Mouse (Mus musculus) forebrain, embryonic 10.5 days (tissue): ENCODE measurements at regions not wholly inside any gene's neighbourhood (a gene's known extent, or its start where the extent isn't known, plus 50 kb on each side); places are given as distances from the start of the nearest gene placed in this dataset.

Source experiments
- DNase-seq: peaks from one replicate; pipeline ENCODE4 v3.0.0-alpha.2; 2017; ENCODE audit warnings: low spot score; ENCODE audit errors: extremely low spot score
- H3K27ac ChIP-seq: fragments of 300-500 bp; sonication (generic); 2 replicates; pipeline ENCODE4 v1.5.1; 2016; ENCODE audit warnings: mild to moderate bottlenecking
- H3K27me3 ChIP-seq: fragments of 300-500 bp; sonication (generic); 2 replicates; pipeline ENCODE4 v1.6.1; 2016; ENCODE audit warnings: mild to moderate bottlenecking; ENCODE audit not compliant: poor library complexity, severe bottlenecking
- H3K36me3 ChIP-seq: fragments of 300-500 bp; sonication (generic); replicated peaks from 2 replicates; pipeline ENCODE4 v1.6.1; 2016; ENCODE audit warnings: mild to moderate bottlenecking, moderate library complexity
- H3K4me1 ChIP-seq: fragments of 300-500 bp; sonication (generic); 2 replicates; pipeline ENCODE4 v1.6.1; 2016
- H3K4me3 ChIP-seq: fragments of 300-500 bp; sonication (generic); 2 replicates; pipeline ENCODE4 v1.5.1; 2016; ENCODE audit warnings: mild to moderate bottlenecking, moderate library complexity
- H3K9me3 ChIP-seq: fragments of 300-500 bp; sonication (generic); 2 replicates; pipeline ENCODE4 v1.6.1; 2016; ENCODE audit warnings: mild to moderate bottlenecking, moderate library complexity
- WGBS: fragments of 180-500 bp; shearing (Covaris S2); methylation state at CpG from one replicate; pipeline ENCODE4 v1.1.7; 2016; 5-methylcytosine and 5-hydroxymethylcytosine counted together

- H3K4me3 ChIP-seq: no peak overlapping the region
- WGBS: 91% methylated on average over 14 of the region's 14 CpGs
- no peaks in the 10 kb centered on the region for H3K36me3 ChIP-seq
- no peaks in the 10 kb centered on the region for H3K27me3 ChIP-seq
- no peak for DNase-seq
- H3K9me3 ChIP-seq: no peaks in the 10 kb centered on the region
- no peak overlapping the region for H3K27ac ChIP-seq
- no peaks in the 10 kb centered on the region for H3K4me1 ChIP-seq
Measured at GRCm38 (mm10) chr8:112072205-112072604, 57.4 kb upstream of the Gm6793 start.

- no peaks in the 10 kb centered on the region for H3K4me1 ChIP-seq
- 91% methylated on average over 8 of the region's 8 CpGs for WGBS
Measured at GRCm38 (mm10) chr8:112070251-112070650, 55.4 kb upstream of the Gm6793 start.

More at GRCm38 (mm10) chr8:112070251-112070650, 55.4 kb upstream of the Gm6793 start:
- no peaks in the 10 kb centered on the region for H3K9me3 ChIP-seq
- no peak overlapping the region for H3K27ac ChIP-seq
- H3K36me3 ChIP-seq: no peaks in the 10 kb centered on the region
- H3K4me3 ChIP-seq: no peak overlapping the region
- H3K27me3 ChIP-seq: no peaks in the 10 kb centered on the region
- DNase-seq: no peak
